Mouse (Mus musculus) embryonic facial prominence, embryonic 11.5 days (tissue): ENCODE results near the gene Camkk2. TPM values are rescaled to one million over a fixed set of nuclear protein-coding genes. Genes with fewer than 3 reads are reported as not detected.
A peak's percentile ranks its signal among the peaks of the same experiment; 100 is the strongest.

Experiments
- ATAC-seq: fragments of 200-750 bp; cut with Nextera tagmentation; replicated peaks from 2 replicates; pipeline ENCODE4 v1.8.0; 2017; ENCODE audit warnings: low read depth; ENCODE audit not compliant: insufficient number of reproducible peaks, low FRiP score, low TSS enrichment
- DNase-seq: peaks from one replicate; pipeline ENCODE4 v3.0.0-alpha.2; 2015; ENCODE audit warnings: low spot score
- H3K27ac ChIP-seq: fragments of 300-500 bp; sonication (generic); replicated peaks from 2 replicates; pipeline ENCODE4 v1.5.1; 2014; ENCODE audit warnings: mild to moderate bottlenecking, low read depth, low read length, control low read depth
- H3K27me3 ChIP-seq: fragments of 300-500 bp; sonication (generic); 2 replicates; pipeline ENCODE4 v1.6.1; 2014; ENCODE audit warnings: mild to moderate bottlenecking, low read length, moderate library complexity, mixed read lengths; ENCODE audit not compliant: control insufficient read depth, insufficient read depth
- H3K36me3 ChIP-seq: fragments of 300-500 bp; sonication (generic); replicated peaks from 2 replicates; pipeline ENCODE4 v1.6.1; 2014; ENCODE audit warnings: low read depth, mild to moderate bottlenecking, low read length, moderate library complexity, mixed read lengths; ENCODE audit not compliant: control insufficient read depth, insufficient read depth
- H3K4me1 ChIP-seq: fragments of 300-500 bp; sonication (generic); 2 replicates; pipeline ENCODE4 v1.6.1; 2014; ENCODE audit warnings: low read length, mixed read lengths; ENCODE audit not compliant: control insufficient read depth, insufficient read depth
- H3K4me2 ChIP-seq: fragments of 300-500 bp; sonication (generic); 2 replicates; pipeline ENCODE4 v1.6.1; 2014; ENCODE audit warnings: low read depth, mild to moderate bottlenecking, control low read depth, low read length, moderate library complexity
- H3K4me3 ChIP-seq: fragments of 300-500 bp; sonication (generic); 2 replicates; pipeline ENCODE4 v1.5.1; 2014; ENCODE audit warnings: low read depth, low read length, control low read depth
- H3K9ac ChIP-seq: fragments of 300-500 bp; sonication (generic); replicated peaks from 2 replicates; pipeline ENCODE4 v1.6.1; 2014; ENCODE audit warnings: mild to moderate bottlenecking, control low read depth, low read length
- H3K9me3 ChIP-seq: fragments of 300-500 bp; sonication (generic); replicated peaks from 2 replicates; pipeline ENCODE4 v1.6.1; 2016; ENCODE audit warnings: mild to moderate bottlenecking, low read length, inconsistent platforms, mixed read lengths; ENCODE audit not compliant: control insufficient read depth
- WGBS: fragments of 180-500 bp; shearing (Covaris S2); extraction: QIAGEN DNeasy Blood & Tissue Kit; methylation state at CpG from one replicate; pipeline ENCODE4 v1.1.7; 2014; 5-methylcytosine and 5-hydroxymethylcytosine counted together
- polyA plus RNA-seq: library from polyadenylated mRNA; unstranded; fragments of >200 nt; fragmentation: Nextera tagmentation; extraction: Ambion mirVana; gene quantifications from 2 replicates; pipeline ENCODE4 v1.2.1, GENCODE M21; 2014

Gene Camkk2
- polyA plus RNA-seq, 1 experiment from 2014 or later: 21.0 TPM

GRCm38 (mm10) chr5:122726595-122726994 lies 52.6 kb downstream of the Camkk2 start:
- Histone ChIP-seq H3K27me3 (no peaks in the 10 kb centered on the region), H3K27ac (no peak overlapping the region), H3K4me2 (no peak overlapping the region), H3K9me3 (no peaks in the 10 kb centered on the region), H3K9ac (no peak overlapping the region), H3K36me3 (no peaks in the 10 kb centered on the region), H3K4me3 (no peak overlapping the region), H3K4me1 (no peaks in the 10 kb centered on the region)
- no peak for DNase-seq
- no peak for ATAC-seq
- WGBS: 70% methylated on average over 5 of the region's 5 CpGs

DNA sequence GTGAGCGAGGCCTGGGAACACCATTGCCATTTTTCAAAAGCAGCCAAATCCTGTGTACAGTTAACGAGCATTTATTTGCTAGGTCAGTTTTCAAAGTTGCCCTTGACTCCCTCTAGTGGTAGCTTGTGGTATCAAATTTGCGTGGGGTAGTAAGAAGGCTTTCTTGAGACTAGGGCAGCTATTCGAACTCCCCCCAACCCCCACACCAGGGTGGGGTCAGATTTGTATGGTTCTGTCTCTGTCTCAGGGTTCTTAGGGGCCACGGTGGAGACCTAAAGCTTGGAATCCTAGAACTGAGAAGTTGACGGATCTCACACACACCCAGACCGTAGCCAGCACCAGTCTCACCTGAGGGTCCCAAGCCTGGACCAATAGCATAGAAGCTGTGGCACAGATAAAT lies 53.1 kb downstream of the Camkk2 start:
- H3K9me3 ChIP-seq: no peaks in the 10 kb centered on the region
- H3K4me3 ChIP-seq: no peak overlapping the region
- H3K9ac ChIP-seq: no peak overlapping the region
- H3K4me2 ChIP-seq: no peak overlapping the region
- no peaks in the 10 kb centered on the region for H3K4me1 ChIP-seq
- no peaks in the 10 kb centered on the region for H3K36me3 ChIP-seq
- H3K27me3 ChIP-seq: no peaks in the 10 kb centered on the region
- WGBS: 21% methylated on average over 7 of the region's 7 CpGs
- DNase-seq (peak; percentile 90), ATAC-seq (peak; percentile 41)
- no peak overlapping the region for H3K27ac ChIP-seq

GRCm38 (mm10) chr5:122725453-122725852 lies 53.8 kb downstream of the Camkk2 start:
- Histone ChIP-seq H3K4me3 (no peak overlapping the region), H3K27me3 (no peaks in the 10 kb centered on the region), H3K36me3 (no peaks in the 10 kb centered on the region), H3K9ac (no peak overlapping the region), H3K27ac (no peak overlapping the region), H3K4me2 (no peak overlapping the region), H3K4me1 (no peaks in the 10 kb centered on the region), H3K9me3 (no peaks in the 10 kb centered on the region)
- no peak for DNase-seq
- no peak for ATAC-seq
- WGBS: 86% methylated on average over 13 of the region's 13 CpGs

GRCm38 (mm10) chr5:122719168-122719567 lies 60.0 kb downstream of the Camkk2 start:
- no peak overlapping the region for H3K4me2 ChIP-seq
- H3K4me1 ChIP-seq: no peaks in the 10 kb centered on the region
- H3K27me3 ChIP-seq: no peaks in the 10 kb centered on the region
- DNase-seq (no peak), ATAC-seq (no peak)
- no peak overlapping the region for H3K27ac ChIP-seq
- 0 out of 2 replicates have a peak, but pooled peaks cover 2% of the 10 kb centered on the region for H3K9me3 ChIP-seq
- no peak overlapping the region for H3K9ac ChIP-seq
- no peak overlapping the region for H3K4me3 ChIP-seq
- H3K36me3 ChIP-seq: no peaks in the 10 kb centered on the region
- 95% methylated on average over 8 of the region's 8 CpGs for WGBS

- H3K4me1 ChIP-seq: no peaks in the 10 kb centered on the region
- H3K36me3 ChIP-seq: no peaks in the 10 kb centered on the region
- no peak overlapping the region for H3K4me2 ChIP-seq
- no peak overlapping the region for H3K27ac ChIP-seq
- WGBS: 82% methylated on average over 7 of the region's 7 CpGs
- H3K9me3 ChIP-seq: 0 out of 2 replicates have a peak, but pooled peaks cover 2% of the 10 kb centered on the region
- no peak overlapping the region for H3K4me3 ChIP-seq
- ATAC-seq (no peak), DNase-seq (no peak)
- H3K9ac ChIP-seq: no peak overlapping the region
- H3K27me3 ChIP-seq: no peaks in the 10 kb centered on the region
Measured at GRCm38 (mm10) chr5:122718400-122718799, 60.8 kb downstream of the Camkk2 start.

DNA sequence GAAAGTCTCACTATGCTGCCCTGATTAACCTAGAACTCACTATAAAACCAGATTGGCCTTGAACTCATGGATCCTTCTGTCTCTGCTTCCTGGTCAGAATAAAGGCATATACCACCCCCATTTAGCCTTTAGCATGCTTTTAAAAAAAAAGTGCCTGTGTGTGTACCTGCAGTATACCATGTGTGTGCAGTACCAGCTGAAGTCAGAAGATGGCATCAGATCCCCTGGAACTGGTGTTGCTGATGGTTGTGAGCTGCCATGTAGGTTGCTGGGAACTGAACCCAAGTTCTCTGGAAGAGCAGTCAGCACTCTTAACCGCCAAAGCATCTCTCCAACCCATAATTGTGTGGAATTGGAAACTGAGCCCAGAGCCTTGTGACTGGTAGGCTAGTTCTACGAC lies 62.4 kb downstream of the Camkk2 start:
- no peak for DNase-seq
- H3K27ac ChIP-seq: no peak overlapping the region
- ATAC-seq: no peak
- H3K27me3 ChIP-seq: no peaks in the 10 kb centered on the region
- H3K9ac ChIP-seq: no peak overlapping the region
- no peaks in the 10 kb centered on the region for H3K4me1 ChIP-seq
- H3K4me2 ChIP-seq: no peak overlapping the region
- H3K9me3 ChIP-seq: 0 out of 2 replicates have a peak, but pooled peaks cover 2% of the 10 kb centered on the region
- WGBS: 91% methylated on average over 2 of the region's 2 CpGs
- no peaks in the 10 kb centered on the region for H3K36me3 ChIP-seq
- no peak overlapping the region for H3K4me3 ChIP-seq

GRCm38 (mm10) chr5:122715723-122716122 lies 63.5 kb downstream of the Camkk2 start:
- Histone ChIP-seq H3K4me2 (no peak overlapping the region), H3K27me3 (no peaks in the 10 kb centered on the region), H3K9ac (no peak overlapping the region), H3K4me1 (no peaks in the 10 kb centered on the region), H3K27ac (no peak overlapping the region), H3K4me3 (no peak overlapping the region), H3K9me3 (0 out of 2 replicates have a peak, but pooled peaks cover 2% of the 10 kb centered on the region), H3K36me3 (no peaks in the 10 kb centered on the region)
- WGBS: 82% methylated on average over 1 of the region's 1 CpGs
- no peak for DNase-seq
- ATAC-seq: no peak

GRCm38 (mm10) chr5:122708819-122709218 lies 70.4 kb downstream of the Camkk2 start:
- ATAC-seq: no peak
- Histone ChIP-seq H3K4me1 (no peaks in the 10 kb centered on the region), H3K9ac (no peak overlapping the region), H3K4me2 (no peak overlapping the region), H3K4me3 (no peak overlapping the region), H3K9me3 (no peaks in the 10 kb centered on the region), H3K36me3 (no peaks in the 10 kb centered on the region), H3K27me3 (no peaks in the 10 kb centered on the region), H3K27ac (no peak overlapping the region)
- 61% methylated on average over 6 of the region's 6 CpGs for WGBS
- no peak for DNase-seq
